Comparison of ENCODE assay signal across 24 mouse cellular contexts in the genomic region with DNA sequence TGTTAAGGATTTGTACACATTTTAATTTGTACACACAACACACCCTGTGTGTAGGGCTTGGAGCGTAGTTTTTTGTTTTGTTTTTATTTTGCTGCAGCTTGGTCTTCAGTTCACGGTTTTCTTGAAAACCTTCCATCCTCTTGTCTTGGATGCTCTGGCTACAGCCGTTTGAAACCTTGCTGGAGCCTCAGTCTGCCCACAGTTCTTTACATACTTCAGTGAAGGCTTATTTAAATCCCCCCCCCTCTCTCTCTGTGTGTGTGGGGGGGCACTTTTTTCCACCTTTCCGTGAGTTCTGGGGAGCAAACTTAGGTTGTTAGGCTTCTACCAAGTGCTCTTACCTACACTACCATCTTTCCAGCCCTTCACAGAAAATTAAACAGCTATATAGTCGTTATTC. TPM values are rescaled to one million over a fixed set of nuclear protein-coding genes. Genes with fewer than 3 reads are reported as not detected.
DNase-seq lines count a peak whose midpoint lies in the region; ATAC-seq and TF ChIP-seq lines count a peak whose summit lies in the region.
"Had no signal": no experiment of that assay in that cellular context is flagged by ENCODE, and none has a peak within 500 bp of the region (broad histone marks: within the 10 kb centered on the region; RNA-seq: fewer than 3 reads in every experiment).

No protein-coding gene starts in this region.

- 33% methylated on average over 5 of the region's 5 CpGs for WGBS in heart, postnatal 0 days
- WGBS in neural tube, embryonic 11.5 days: 32% methylated on average over 5 of the region's 5 CpGs
- WGBS in neural tube, embryonic 15.5 days: 20% methylated on average over 5 of the region's 5 CpGs
- WGBS in hindbrain, embryonic 13.5 days: 19% methylated on average over 5 of the region's 5 CpGs

- 0 out of 2 replicates have a peak, but pooled peaks cover 4% of the 10 kb centered on the region for H3K9me3 ChIP-seq in heart, postnatal 0 days (replicated peaks; ENCODE audit: control insufficient read depth, low read length)
- no peaks in the 10 kb centered on the region for H3K9me3 ChIP-seq in neural tube, embryonic 11.5 days (ENCODE audit: control insufficient read depth, low read length)
- H3K9me3 ChIP-seq in neural tube, embryonic 15.5 days (replicated peaks): no peaks in the 10 kb centered on the region
- H3K9me3 ChIP-seq in hindbrain, embryonic 13.5 days: no peaks in the 10 kb centered on the region
- H3K9me3 ChIP-seq: embryonic facial prominence, embryonic 15.5 days; heart, embryonic 12.5 days had no signal

- no peak for TF ChIP-seq CTCF in heart, postnatal 0 days (IDR thresholded peaks at IDR 0.05; ENCODE audit: low read depth)

- TF ChIP-seq EP300 in heart, postnatal 0 days (IDR thresholded peaks at IDR 0.05; ENCODE audit: low read depth): no peak

- ATAC-seq in heart, postnatal 0 days (ENCODE audit: insufficient read depth, low read depth): no peak
- ATAC-seq in neural tube, embryonic 11.5 days (ENCODE audit: insufficient read depth, low FRiP score, low TSS enrichment): peak; percentile 25; the same call in 1 of the 2 replicates
- no peak for ATAC-seq in neural tube, embryonic 15.5 days (ENCODE audit: low FRiP score)
- no peak for ATAC-seq in hindbrain, embryonic 13.5 days (ENCODE audit: low FRiP score)
- no peak for ATAC-seq in CD4-positive, CD25-positive, alpha-beta regulatory T cell, adult 4 months

- DNase-seq in heart, postnatal 0 days (ENCODE audit: low spot score): peak; percentile 1
- DNase-seq in heart, adult 8-10 months (ENCODE audit: low spot score): no peak
- DNase-seq in neural tube, embryonic 11.5 days (ENCODE audit: low spot score): no peak
- no peak for DNase-seq in kidney, postnatal 10 days
- DNase-seq: adrenal gland, postnatal 25 days; cerebellum, adult 8-10 months; cerebellum, postnatal 36 days; gastrocnemius, postnatal 14 days; heart, postnatal 14 days; kidney, adult 8-10 months; kidney, postnatal 14 days; layer of hippocampus, postnatal 36 days; lung, postnatal 4 days; right cerebral cortex, postnatal 14 days; spleen, adult 18-20 months had no signal

- no peaks in the 10 kb centered on the region for H3K4me1 ChIP-seq in heart, postnatal 0 days (ENCODE audit: control insufficient read depth, insufficient read depth)
- peaks cover 6% of the 10 kb centered on the region; the same call in 1 of the 2 replicates for H3K4me1 ChIP-seq in neural tube, embryonic 11.5 days (ENCODE audit: control insufficient read depth, insufficient read depth, low read length)
- peaks cover 22% of the 10 kb centered on the region for H3K4me1 ChIP-seq in neural tube, embryonic 15.5 days
- peaks cover 31% of the 10 kb centered on the region for H3K4me1 ChIP-seq in hindbrain, embryonic 13.5 days (replicated peaks)

- no peak overlapping the region for H3K4me2 ChIP-seq in heart, postnatal 0 days (ENCODE audit: low read depth, low read length)
- H3K4me2 ChIP-seq in neural tube, embryonic 11.5 days (ENCODE audit: low read depth): 0 out of 2 replicates have a peak overlapping the region, but pooled peaks have one; percentile 29
- H3K4me2 ChIP-seq in neural tube, embryonic 15.5 days: no peak overlapping the region
- H3K4me2 ChIP-seq in hindbrain, embryonic 13.5 days: no peak overlapping the region
- H3K4me2 ChIP-seq: embryonic facial prominence, embryonic 15.5 days; heart, embryonic 12.5 days had no signal

- no peak overlapping the region for H3K27ac ChIP-seq in heart, postnatal 0 days (ENCODE audit: low read depth)
- peak overlapping the region; percentile 53; the same call in 1 of the 2 replicates for H3K27ac ChIP-seq in neural tube, embryonic 11.5 days (ENCODE audit: low read depth, low read length)
- no peak overlapping the region for H3K27ac ChIP-seq in neural tube, embryonic 15.5 days (replicated peaks)
- H3K27ac ChIP-seq in hindbrain, embryonic 13.5 days: peak overlapping the region; percentile 12; the same call in 1 of the 2 replicates
- H3K27ac ChIP-seq: embryonic facial prominence, embryonic 15.5 days had no signal

- H3K9ac ChIP-seq in heart, postnatal 0 days (replicated peaks; ENCODE audit: low read depth, low read length): no peak overlapping the region
- peak overlapping the region; percentile 37; the same call in 1 of the 2 replicates for H3K9ac ChIP-seq in neural tube, embryonic 11.5 days (ENCODE audit: low read length)
- H3K9ac ChIP-seq in neural tube, embryonic 15.5 days (replicated peaks): no peak overlapping the region
- no peak overlapping the region for H3K9ac ChIP-seq in hindbrain, embryonic 13.5 days
- H3K9ac ChIP-seq: embryonic facial prominence, embryonic 15.5 days; heart, embryonic 12.5 days had no signal

- peaks cover 93% of the 10 kb centered on the region for H3K27me3 ChIP-seq in heart, postnatal 0 days (ENCODE audit: control insufficient read depth, insufficient read depth, low read length)
- peaks cover 85% of the 10 kb centered on the region for H3K27me3 ChIP-seq in neural tube, embryonic 11.5 days (ENCODE audit: control insufficient read depth, insufficient read depth, low read length)
- peaks cover 82% of the 10 kb centered on the region for H3K27me3 ChIP-seq in neural tube, embryonic 15.5 days (replicated peaks)
- H3K27me3 ChIP-seq in hindbrain, embryonic 13.5 days: peaks cover 97% of the 10 kb centered on the region

- no peak overlapping the region for H3K4me3 ChIP-seq in heart, postnatal 0 days (ENCODE audit: low read depth, low read length)
- no peak overlapping the region for H3K4me3 ChIP-seq in neural tube, embryonic 11.5 days (ENCODE audit: low read depth, low read length)
- no peak overlapping the region for H3K4me3 ChIP-seq in neural tube, embryonic 15.5 days (replicated peaks)
- no peak overlapping the region for H3K4me3 ChIP-seq in hindbrain, embryonic 13.5 days
- H3K4me3 ChIP-seq: embryonic facial prominence, embryonic 15.5 days; heart, embryonic 12.5 days; myocyte had no signal

- H3K36me3 ChIP-seq in heart, postnatal 0 days (replicated peaks; ENCODE audit: control insufficient read depth, insufficient read depth, low read length): no peaks in the 10 kb centered on the region
- H3K36me3 ChIP-seq in neural tube, embryonic 11.5 days (ENCODE audit: control insufficient read depth, insufficient read depth, low read length): no peaks in the 10 kb centered on the region
- H3K36me3 ChIP-seq in neural tube, embryonic 15.5 days: no peaks in the 10 kb centered on the region
- H3K36me3 ChIP-seq in hindbrain, embryonic 13.5 days: no peaks in the 10 kb centered on the region
- H3K36me3 ChIP-seq: embryonic facial prominence, embryonic 15.5 days; heart, embryonic 12.5 days had no signal

RNA-seq across cellular contexts. Expression of gene Zdbf2, which starts 19.8 kb away (rescaled TPM):
- total RNA-seq in heart, postnatal 0 days (2014; rRNA removed; ENCODE audit: low replicate concordance): 2.0 and 3.3 TPM in 2 replicates
- polyA plus RNA-seq in heart, postnatal 0 days (2015; fragmentation: Nextera tagmentation; extraction: Ambion mirVana): 3.0 and 3.5 TPM in 2 replicates
- total RNA-seq in heart, adult 8-10 months (2022): under 1 TPM; 0.11 to 0.32 (median 0.23) TPM
- polyA plus RNA-seq in neural tube, embryonic 11.5 days (2014; fragmentation: Nextera tagmentation; extraction: Ambion mirVana): 10.8 and 12.2 TPM in 2 replicates
- polyA plus RNA-seq in neural tube, embryonic 15.5 days (2015; fragmentation: Nextera tagmentation; extraction: Ambion mirVana): 24.8 and 31.3 TPM in 2 replicates
- 34.9 and 36.9 TPM in 2 replicates for polyA plus RNA-seq in hindbrain, embryonic 13.5 days (2015; fragmentation: Nextera tagmentation; extraction: Ambion mirVana)
- polyA plus RNA-seq in CD4-positive, CD25-positive, alpha-beta regulatory T cell, adult 4 months (2017; shearing (Covaris generic)): not detected
- total RNA-seq: megakaryocyte-erythroid progenitor cell, adult 5-6 weeks had no signal
- polyA plus RNA-seq: liver, adult 2 months had no signal

RNA-seq across cellular contexts. Expression of gene Gpr1, which starts 38.9 kb away (rescaled TPM):
- not detected in 2 replicates for total RNA-seq in heart, postnatal 0 days (2014; rRNA removed; ENCODE audit: low replicate concordance)
- 0.10 TPM in 1 of 2 replicates, not detected in the other for polyA plus RNA-seq in heart, postnatal 0 days (2015; fragmentation: Nextera tagmentation; extraction: Ambion mirVana)
- total RNA-seq in heart, adult 8-10 months (2022): under 1 TPM; 0.25 to 0.55 (median 0.40) TPM
- 0.41 and 0.45 TPM in 2 replicates for polyA plus RNA-seq in neural tube, embryonic 11.5 days (2014; fragmentation: Nextera tagmentation; extraction: Ambion mirVana)
- 0.54 and 0.78 TPM in 2 replicates for polyA plus RNA-seq in neural tube, embryonic 15.5 days (2015; fragmentation: Nextera tagmentation; extraction: Ambion mirVana)
- 0.47 and 0.73 TPM in 2 replicates for polyA plus RNA-seq in hindbrain, embryonic 13.5 days (2015; fragmentation: Nextera tagmentation; extraction: Ambion mirVana)
- not detected for polyA plus RNA-seq in CD4-positive, CD25-positive, alpha-beta regulatory T cell, adult 4 months (2017; shearing (Covaris generic))
- total RNA-seq: adrenal gland, postnatal 25 days; liver, adult 2 months; megakaryocyte-erythroid progenitor cell, adult 5-6 weeks had no signal
- polyA plus RNA-seq: liver, adult 2 months; lung, embryonic 16.5 days had no signal

Comparison
In these comparisons a context has a peak if more than half of its experiments do, and no peak if none do; other contexts are left out.
1. H3K27ac ChIP-seq: peak in neural tube, embryonic 11.5 days (single experiment) and hindbrain, embryonic 13.5 days (single experiment); none in heart, postnatal 0 days (single experiment) and neural tube, embryonic 15.5 days (single experiment).